Mouse (Mus musculus): Measurements from ENCODE around the gene Lonp1. TPM values are rescaled to one million over a fixed set of nuclear protein-coding genes. Genes with fewer than 3 reads are reported as not detected.

Lonp1 gene
- polyA plus RNA-seq, 1 experiment: 202 TPM

DNA sequence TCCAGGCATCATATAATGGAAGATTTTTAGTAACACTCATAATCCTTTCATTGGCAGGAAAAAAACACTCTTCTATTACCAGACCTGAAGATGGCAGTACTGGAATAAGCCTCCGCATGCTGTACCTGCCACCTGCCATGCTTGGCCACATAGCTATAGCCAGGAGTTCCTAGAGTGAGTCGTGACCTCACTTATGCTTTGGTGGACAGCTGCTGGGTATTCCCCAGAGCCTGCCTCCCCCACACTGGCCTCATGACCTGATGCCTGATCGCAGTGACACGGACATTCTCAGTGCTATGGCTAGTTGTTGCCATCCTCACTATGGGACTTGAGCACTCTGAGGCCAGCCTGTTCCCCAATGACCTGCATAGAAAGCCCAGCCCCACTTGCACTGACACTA, 56.4 kb downstream of the Lonp1 start:
- TF ChIP-seq GATA1 (IDR thresholded peaks at IDR 0.05; ENCODE audit: low read length): no peak

GRCm38 (mm10) chr17:56567370-56567769, 59.3 kb downstream of the Lonp1 start:
- TF ChIP-seq GATA1 (IDR thresholded peaks at IDR 0.05; ENCODE audit: low read length): no peak

DNA sequence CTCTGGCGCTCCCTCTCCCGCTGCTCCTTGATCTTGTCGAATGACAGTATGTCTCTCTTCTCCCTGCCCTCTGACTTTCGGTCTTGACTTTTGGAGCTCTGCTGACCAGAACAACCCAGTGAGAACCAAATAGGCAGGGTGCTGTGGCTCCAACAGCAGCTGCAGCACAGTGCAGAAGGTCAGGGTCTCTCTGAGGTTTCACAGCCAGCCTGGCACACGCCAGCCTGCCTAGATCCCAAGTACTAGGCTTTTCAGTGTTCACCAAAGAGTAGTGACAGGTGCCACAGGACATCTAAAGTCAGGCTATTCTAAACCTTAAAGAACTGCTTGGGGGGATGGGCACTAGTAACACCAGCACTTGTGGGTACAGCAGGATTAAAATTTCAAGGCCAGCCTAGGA, 59.8 kb downstream of the Lonp1 start:
- no peak for TF ChIP-seq GATA1 (IDR thresholded peaks at IDR 0.05; ENCODE audit: low read length)

DNA sequence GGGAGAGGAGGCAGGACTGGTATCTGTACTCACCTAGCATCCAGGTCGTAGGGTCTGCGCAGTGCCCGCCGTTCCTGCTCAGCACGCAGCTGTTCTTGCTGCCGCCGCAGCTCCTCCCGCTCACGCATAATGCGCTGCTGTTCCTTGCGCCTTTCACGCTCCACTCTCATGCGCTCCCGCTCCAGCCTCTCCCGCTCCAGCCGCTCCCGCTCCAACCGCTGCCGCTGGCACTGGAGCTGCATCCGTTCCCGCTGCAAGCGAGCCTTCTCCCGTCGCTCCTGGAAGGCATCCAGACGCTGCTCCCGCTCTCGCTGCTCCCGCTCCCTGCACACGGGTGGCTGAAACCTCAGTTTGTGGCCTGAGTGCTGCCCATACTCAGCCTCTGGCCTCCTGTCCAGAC, 60.4 kb downstream of the Lonp1 start:
- TF ChIP-seq GATA1 (IDR thresholded peaks at IDR 0.05; ENCODE audit: low read length): no peak

Other genes with a start within 250 kb of the Lonp1 start
- gene Ptprs, start 150.4 kb downstream of the Lonp1 start, polyA plus RNA-seq (2012): 40.9 and 48.5 TPM in 2 replicates
- gene Znrf4, start 114.5 kb downstream of the Lonp1 start, polyA plus RNA-seq (2012): not detected in 2 replicates
- 1.0 and 1.4 TPM in 2 replicates for gene Gm20219, start 72.5 kb downstream of the Lonp1 start, polyA plus RNA-seq (2012)
- gene Safb2, start 42.3 kb downstream of the Lonp1 start, polyA plus RNA-seq (2012): 193 and 233 TPM in 2 replicates
- 173 and 226 TPM in 2 replicates for gene Safb, start 42.1 kb downstream of the Lonp1 start, polyA plus RNA-seq (2012)
- 201 and 454 TPM in 2 replicates for gene 2410015M20Rik, start 17.1 kb downstream of the Lonp1 start, polyA plus RNA-seq (2012)
- 8,561 and 9,154 TPM in 2 replicates for gene Rpl36, start 13.5 kb downstream of the Lonp1 start, polyA plus RNA-seq (2012)
- not detected in 2 replicates for gene Catsperd, start 1.3 kb upstream of the Lonp1 start, polyA plus RNA-seq (2012)
- gene Ranbp3, start 46.4 kb upstream of the Lonp1 start, polyA plus RNA-seq (2012): 131 and 144 TPM in 2 replicates
- 277 and 284 TPM in 2 replicates for gene Ndufa11, start 90.9 kb upstream of the Lonp1 start, polyA plus RNA-seq (2012)
- 10.6 and 12.7 TPM in 2 replicates for gene Vmac, start 91.1 kb upstream of the Lonp1 start, polyA plus RNA-seq (2012)
- gene Nrtn, start 130.6 kb upstream of the Lonp1 start, polyA plus RNA-seq (2012): not detected in 2 replicates
- gene Dus3l, start 137.9 kb upstream of the Lonp1 start, polyA plus RNA-seq (2012): 61.6 and 67.0 TPM in 2 replicates
- gene Prr22, start 143.4 kb upstream of the Lonp1 start, polyA plus RNA-seq (2012): 3.0 and 3.4 TPM in 2 replicates
- 27.4 and 31.2 TPM in 2 replicates for gene Rfx2, start 204.1 kb upstream of the Lonp1 start, polyA plus RNA-seq (2012)
- not detected in 2 replicates for gene Acsbg2, start 247.6 kb upstream of the Lonp1 start, polyA plus RNA-seq (2012)
- gene 1700061G19Rik, start 248.6 kb upstream of the Lonp1 start, polyA plus RNA-seq (2012): not detected in 2 replicates